Mouse (Mus musculus) adrenal gland, postnatal 14 days (tissue): ENCODE measurements around the gene Gm49369. TPM values are rescaled to one million over a fixed set of nuclear protein-coding genes. Genes with fewer than 3 reads are reported as not detected.
"Not testable (repeated sequence)": the region's sequence is repeated elsewhere in the genome, so short reads cannot be mapped to it uniquely, and the experiment has no call there.

Source experiments
- DNase-seq: peaks from one replicate; pipeline ENCODE4 v3.0.0; 2021; ENCODE audit warnings: mixed read lengths
- long read RNA-seq, 2 experiments: library from polyadenylated mRNA; stranded (forward); transcript quantifications; one replicate each; pipeline ENCODE4 v2.0.0; 2021
- total RNA-seq: library from RNA; stranded (reverse); gene quantifications from 2 replicates; pipeline ENCODE4 v1.2.3, GENCODE M21; 2021

Gene Gm49369
- total RNA-seq = 1.4 TPM in 1 of 2 replicates, not detected in the other
- long read RNA-seq, experiment 1, partial matches to known transcripts = 0 of 1 reads
- long read RNA-seq, experiment 1, other reads (novel, unspliced or antisense) = 1 of 1 reads
- long read RNA-seq, experiment 2 = 0 reads

- DNase-seq = no peak
Measured at GRCm38 (mm10) chr7:142382567-142382966, at the start of gene Gm49369. Gm49369 (minus strand) TSS chr7:142382667.

- DNase-seq = no peak
Measured at GRCm38 (mm10) chr7:142431106-142431505, 48.6 kb upstream of the Gm49369 start.

GRCm38 (mm10) chr7:142430160-142430678 is 47.8 kb upstream of the Gm49369 start:
- peak; percentile 44 for DNase-seq

- peak; percentile 45 for DNase-seq
Measured at GRCm38 (mm10) chr7:142428213-142428612, 45.7 kb upstream of the Gm49369 start.

GRCm38 (mm10) chr7:142425641-142426213 is 43.3 kb upstream of the Gm49369 start:
- peak; percentile 49 for DNase-seq

- DNase-seq = no peak
Measured at GRCm38 (mm10) chr7:142421826-142422225, 39.4 kb upstream of the Gm49369 start.

- DNase-seq = no peak
Measured at GRCm38 (mm10) chr7:142419887-142420286, 37.4 kb upstream of the Gm49369 start.

GRCm38 (mm10) chr7:142418679-142419078 is 36.2 kb upstream of the Gm49369 start:
- no peak for DNase-seq

- DNase-seq = no peak
Measured at GRCm38 (mm10) chr7:142418027-142418426, 35.6 kb upstream of the Gm49369 start.

- no peak for DNase-seq
Measured at GRCm38 (mm10) chr7:142416225-142416624, 33.8 kb upstream of the Gm49369 start.

GRCm38 (mm10) chr7:142415314-142415713 is 32.8 kb upstream of the Gm49369 start:
- no peak for DNase-seq

GRCm38 (mm10) chr7:142413285-142413684 is 30.8 kb upstream of the Gm49369 start:
- DNase-seq = no peak

GRCm38 (mm10) chr7:142409603-142410002 is 27.1 kb upstream of the Gm49369 start:
- DNase-seq = no peak

GRCm38 (mm10) chr7:142408686-142409085 is 26.2 kb upstream of the Gm49369 start:
- DNase-seq = no peak

- no peak for DNase-seq
Measured at GRCm38 (mm10) chr7:142407935-142408334, 25.5 kb upstream of the Gm49369 start.

- not testable (repeated sequence) for DNase-seq
Measured at GRCm38 (mm10) chr7:142405134-142405533, 22.7 kb upstream of the Gm49369 start.

GRCm38 (mm10) chr7:142403591-142403990 is 21.1 kb upstream of the Gm49369 start:
- DNase-seq = no peak

GRCm38 (mm10) chr7:142400750-142401142 is 18.3 kb upstream of the Gm49369 start:
- no peak for DNase-seq

GRCm38 (mm10) chr7:142400112-142400749 is 17.8 kb upstream of the Gm49369 start:
- DNase-seq = no peak

- no peak for DNase-seq
Measured at GRCm38 (mm10) chr7:142399250-142399649, 16.8 kb upstream of the Gm49369 start.

- DNase-seq = no peak
Measured at GRCm38 (mm10) chr7:142398052-142398451, 15.6 kb upstream of the Gm49369 start.

- no peak for DNase-seq
Measured at GRCm38 (mm10) chr7:142396611-142397010, 14.1 kb upstream of the Gm49369 start.

- DNase-seq = no peak
Measured at GRCm38 (mm10) chr7:142395472-142395871, 13.0 kb upstream of the Gm49369 start.
